In genomic region chr1:63770309-63770708, GRCm38 (mm10) we compare ENCODE assay signal across 15 mouse cellular contexts. TPM values are rescaled to one million over a fixed set of nuclear protein-coding genes. Genes with fewer than 3 reads are reported as not detected.
DNase-seq lines count a peak whose midpoint lies in the region; ATAC-seq lines count a peak whose summit lies in the region.
"Had no signal": no experiment of that assay in that cellular context is flagged by ENCODE, and none has a peak within 500 bp of the region (broad histone marks: within the 10 kb centered on the region; RNA-seq: fewer than 3 reads in every experiment).

No protein-coding gene starts in this region.

- ATAC-seq in embryonic facial prominence, embryonic 14.5 days (ENCODE audit: low read depth): no peak

- H3K27me3 ChIP-seq in embryonic facial prominence, embryonic 14.5 days (replicated peaks; ENCODE audit: control insufficient read depth, insufficient read depth, low read length): no peaks in the 10 kb centered on the region
- H3K27me3 ChIP-seq in embryonic facial prominence, embryonic 10.5 days (replicated peaks; ENCODE audit: low read depth, poor library complexity, severe bottlenecking): no peaks in the 10 kb centered on the region
- H3K27me3 ChIP-seq: embryonic facial prominence, embryonic 13.5 days had no signal

- no peak overlapping the region for H3K4me2 ChIP-seq in embryonic facial prominence, embryonic 14.5 days (ENCODE audit: low read depth, low read length)
- H3K4me2 ChIP-seq: embryonic facial prominence, embryonic 13.5 days had no signal

- DNase-seq in embryonic facial prominence, embryonic 14.5 days (ENCODE audit: low spot score): peak; percentile 75
- DNase-seq in embryonic facial prominence, embryonic 10.5 days (ENCODE audit: low spot score): no peak
- DNase-seq in left cerebral cortex, adult 11 months (ENCODE audit: low spot score): peak; percentile 45
- no peak for DNase-seq in left cerebral cortex, postnatal 4 days
- peak; percentile 53 to 67 for DNase-seq in left cerebral cortex, adult 9 months (ENCODE audit: low spot score in 2 of 2)
- DNase-seq in right cerebral cortex, postnatal 25 days: peak; percentile 42
- DNase-seq in c-Kit-positive CD71-positive TER-119-positive erythroid progenitor cells, embryonic 14.5 days (ENCODE audit: low spot score): no peak
- DNase-seq in adrenal gland, adult 8-10 months: no peak
- DNase-seq: cerebellum, adult 9-11 months; kidney, postnatal 10 days; lung, adult 2 months; spleen, adult 18-20 months had no signal

- no peak overlapping the region for H3K4me3 ChIP-seq in embryonic facial prominence, embryonic 14.5 days (ENCODE audit: low read depth, low read length)
- H3K4me3 ChIP-seq in embryonic facial prominence, embryonic 10.5 days: no peak overlapping the region
- H3K4me3 ChIP-seq: embryonic facial prominence, embryonic 13.5 days had no signal

- no peak overlapping the region for H3K9ac ChIP-seq in embryonic facial prominence, embryonic 14.5 days (ENCODE audit: low read depth, low read length)
- H3K9ac ChIP-seq: embryonic facial prominence, embryonic 13.5 days had no signal

- H3K27ac ChIP-seq in embryonic facial prominence, embryonic 14.5 days (replicated peaks; ENCODE audit: low read depth, low read length): no peak overlapping the region
- no peak overlapping the region for H3K27ac ChIP-seq in embryonic facial prominence, embryonic 10.5 days (replicated peaks)
- H3K27ac ChIP-seq: embryonic facial prominence, embryonic 13.5 days had no signal

- intact Hi-C loops in left cerebral cortex, postnatal 4 days (cut with DNase I): no loop called here

- WGBS in embryonic facial prominence, embryonic 14.5 days: 69% methylated on average over 7 of the region's 7 CpGs
- WGBS in embryonic facial prominence, embryonic 10.5 days: 94% methylated on average over 7 of the region's 7 CpGs

- H3K4me1 ChIP-seq in embryonic facial prominence, embryonic 14.5 days (ENCODE audit: control insufficient read depth, insufficient read depth, low read length): peaks cover 22% of the 10 kb centered on the region
- H3K4me1 ChIP-seq in embryonic facial prominence, embryonic 10.5 days: peaks cover 26% of the 10 kb centered on the region

- H3K9me3 ChIP-seq in embryonic facial prominence, embryonic 14.5 days (ENCODE audit: control insufficient read depth, low read length): no peaks in the 10 kb centered on the region
- H3K9me3 ChIP-seq in embryonic facial prominence, embryonic 10.5 days: no peaks in the 10 kb centered on the region

- no peaks in the 10 kb centered on the region for H3K36me3 ChIP-seq in embryonic facial prominence, embryonic 14.5 days (ENCODE audit: control insufficient read depth, insufficient read depth, low read length)
- H3K36me3 ChIP-seq in embryonic facial prominence, embryonic 10.5 days (replicated peaks): no peaks in the 10 kb centered on the region
- H3K36me3 ChIP-seq: embryonic facial prominence, embryonic 13.5 days had no signal

RNA-seq across cellular contexts. Expression of gene 4933402D24Rik, which starts 1.2 kb away (rescaled TPM):
- polyA plus RNA-seq in embryonic facial prominence, embryonic 14.5 days (2014; fragmentation: Nextera tagmentation; extraction: Ambion mirVana): 0.26 and 0.43 TPM in 2 replicates
- polyA plus RNA-seq in embryonic facial prominence, embryonic 10.5 days (2016; fragmentation: Nextera tagmentation; extraction: Ambion mirVana): 0.27 and 0.33 TPM in 2 replicates
- under 1 TPM; 0.22 to 0.40 TPM for total RNA-seq in left cerebral cortex, postnatal 4 days (2021)
- total RNA-seq in adrenal gland, adult 8-10 months (2022): not detected
- total RNA-seq: adrenal gland, postnatal 4 days; neutrophil, adult 5-6 weeks had no signal
- polyA plus RNA-seq: embryonic facial prominence, embryonic 13.5 days; lung, adult 2 months had no signal

RNA-seq across cellular contexts. Expression of gene Fastkd2, which starts 39.9 kb away (rescaled TPM):
- polyA plus RNA-seq in embryonic facial prominence, embryonic 14.5 days (2014; fragmentation: Nextera tagmentation; extraction: Ambion mirVana): 57.5 and 66.7 TPM in 2 replicates
- polyA plus RNA-seq in embryonic facial prominence, embryonic 10.5 days (2016; fragmentation: Nextera tagmentation; extraction: Ambion mirVana): 72.4 and 73.2 TPM in 2 replicates
- 10 to 100 TPM; 15.9 to 23.1 TPM for total RNA-seq in left cerebral cortex, postnatal 4 days (2021)
- 10 to 100 TPM; 22.2 to 35.0 (median 28.4) TPM for total RNA-seq in adrenal gland, adult 8-10 months (2022)

RNA-seq across cellular contexts. Expression of gene Mdh1b, which starts 40.2 kb away (rescaled TPM):
- polyA plus RNA-seq in embryonic facial prominence, embryonic 14.5 days (2014; fragmentation: Nextera tagmentation; extraction: Ambion mirVana): 0.54 and 1.7 TPM in 2 replicates
- polyA plus RNA-seq in embryonic facial prominence, embryonic 10.5 days (2016; fragmentation: Nextera tagmentation; extraction: Ambion mirVana): 0.11 and 0.28 TPM in 2 replicates
- under 1 TPM in 1 of 2 experiments, not detected in 1; 0.34 TPM for total RNA-seq in left cerebral cortex, postnatal 4 days (2021)
- total RNA-seq in adrenal gland, adult 8-10 months (2022): under 1 TPM in 2 of 4 experiments, not detected in 2; 0.21 to 0.46 TPM
- total RNA-seq: neutrophil, adult 5-6 weeks had no signal
- polyA plus RNA-seq: embryonic facial prominence, embryonic 13.5 days had no signal

Comparison
In these comparisons a context has a peak if more than half of its experiments do, and no peak if none do; other contexts are left out.
1. DNase-seq: peak in embryonic facial prominence, embryonic 14.5 days (single experiment), left cerebral cortex, adult 11 months (single experiment), left cerebral cortex, adult 9 months (2 of 2) and right cerebral cortex, postnatal 25 days (single experiment); none in embryonic facial prominence, embryonic 10.5 days (single experiment), left cerebral cortex, postnatal 4 days (single experiment), c-Kit-positive CD71-positive TER-119-positive erythroid progenitor cells, embryonic 14.5 days (single experiment) and adrenal gland, adult 8-10 months (single experiment).